30 mouse cellular contexts compared by ENCODE assay signal in the genomic region with DNA sequence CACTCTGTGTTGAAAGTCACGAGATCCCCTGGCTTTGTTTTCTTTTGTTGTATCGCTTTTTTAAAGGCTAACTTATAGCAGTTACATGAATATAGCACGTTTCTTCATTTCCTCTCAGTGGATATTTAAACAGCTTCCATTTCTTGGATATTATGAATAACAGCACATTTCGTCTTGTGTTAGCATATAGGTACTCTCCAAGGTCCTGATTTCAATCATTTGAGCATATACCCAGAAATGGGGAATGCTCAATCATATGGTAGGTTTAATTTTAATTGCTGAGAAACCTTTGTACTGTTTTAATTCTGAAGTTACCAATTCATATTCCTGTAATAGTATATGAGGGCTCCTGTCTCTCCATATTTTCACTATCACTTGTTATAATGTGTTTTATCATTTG. TPM values are rescaled to one million over a fixed set of nuclear protein-coding genes. Genes with fewer than 3 reads are reported as not detected.
A peak's percentile ranks its signal among the peaks of the same experiment; 100 is the strongest.
DNase-seq lines count a peak whose midpoint lies in the region; ATAC-seq and TF ChIP-seq lines count a peak whose summit lies in the region.
"Had no signal": no experiment of that assay in that cellular context is flagged by ENCODE, and none has a peak within 500 bp of the region (broad histone marks: within the 10 kb centered on the region; RNA-seq: fewer than 3 reads in every experiment).

No protein-coding gene starts in this region.

- no peak overlapping the region for H3K4me3 ChIP-seq in kidney, postnatal 0 days (replicated peaks; ENCODE audit: low read depth, low read length)
- H3K4me3 ChIP-seq: embryonic facial prominence, embryonic 15.5 days; forebrain, embryonic 12.5 days; forebrain, embryonic 15.5 days; heart, embryonic 12.5 days; heart, embryonic 15.5 days; hindbrain, embryonic 10.5 days; hindbrain, embryonic 13.5 days; intestine, embryonic 15.5 days had no signal

- 82% methylated on average over 4 of the region's 4 CpGs for WGBS in kidney, postnatal 0 days

- TF ChIP-seq CTCF in kidney, postnatal 0 days (IDR thresholded peaks at IDR 0.05; ENCODE audit: low read depth): no peak

- no peak for ATAC-seq in kidney, postnatal 0 days (replicated peaks; ENCODE audit: low FRiP score, low read depth)
- ATAC-seq: activated CD4-positive, CD25-positive, alpha-beta regulatory T cell, adult 4 months; CD4-positive, CD25-positive, alpha-beta regulatory T cell, adult 4 months; forebrain, embryonic 15.5 days; hindbrain, embryonic 16.5 days; intestine, embryonic 15.5 days had no signal

- no peaks in the 10 kb centered on the region for H3K9me3 ChIP-seq in kidney, postnatal 0 days (replicated peaks; ENCODE audit: low read length)
- H3K9me3 ChIP-seq: embryonic facial prominence, embryonic 15.5 days; forebrain, embryonic 12.5 days; forebrain, embryonic 15.5 days; heart, embryonic 12.5 days; heart, embryonic 15.5 days; hindbrain, embryonic 10.5 days; hindbrain, embryonic 13.5 days; intestine, embryonic 15.5 days had no signal

- H3K27me3 ChIP-seq in kidney, postnatal 0 days (ENCODE audit: insufficient read depth, low read length): no peaks in the 10 kb centered on the region
- H3K27me3 ChIP-seq: embryonic facial prominence, embryonic 15.5 days; forebrain, embryonic 12.5 days; forebrain, embryonic 15.5 days; heart, embryonic 12.5 days; heart, embryonic 15.5 days; hindbrain, embryonic 13.5 days; intestine, embryonic 15.5 days had no signal

- no peak overlapping the region for H3K9ac ChIP-seq in kidney, postnatal 0 days (ENCODE audit: low read depth, low read length)
- H3K9ac ChIP-seq: embryonic facial prominence, embryonic 15.5 days; forebrain, embryonic 12.5 days; forebrain, embryonic 15.5 days; heart, embryonic 12.5 days; heart, embryonic 15.5 days; hindbrain, embryonic 13.5 days; intestine, embryonic 15.5 days had no signal

- DNase-seq in embryo, embryonic 11 days: peak; percentile 41
- no peak for DNase-seq in embryo, embryonic 9.5 days (ENCODE audit: extremely low spot score)
- DNase-seq in kidney, postnatal 0 days (ENCODE audit: low spot score): peak; percentile 39
- DNase-seq in kidney, postnatal 4 days: no peak
- DNase-seq in 3T3-L1 (ENCODE audit: low read depth, low spot score) (peak; percentile 28), NIH3T3 (ENCODE audit: low read depth) (peak; percentile 36), MN1 (ENCODE audit: low spot score) (no peak)
- DNase-seq in urinary bladder, postnatal 14 days (ENCODE audit: low spot score): no peak
- DNase-seq: adrenal gland, postnatal 10 days; adrenal gland, postnatal 36 days; cerebellum, adult 18-20 months; cerebellum, adult 9-10 months; cerebellum, postnatal 14 days; gastrocnemius, postnatal 25 days; heart, adult 18-20 months; heart, postnatal 10 days; heart, postnatal 36 days; kidney, adult 11 months had no signal

- peaks cover 50% of the 10 kb centered on the region for H3K36me3 ChIP-seq in kidney, postnatal 0 days (ENCODE audit: insufficient read depth, low read length)

- H3K27ac ChIP-seq in kidney, postnatal 0 days: no peak overlapping the region
- H3K27ac ChIP-seq: embryonic facial prominence, embryonic 15.5 days; forebrain, embryonic 12.5 days; forebrain, embryonic 15.5 days; heart, embryonic 15.5 days; hindbrain, embryonic 10.5 days; hindbrain, embryonic 13.5 days; intestine, embryonic 15.5 days had no signal

- no peak overlapping the region for H3K4me2 ChIP-seq in kidney, postnatal 0 days (ENCODE audit: low read length)
- H3K4me2 ChIP-seq: embryonic facial prominence, embryonic 15.5 days; forebrain, embryonic 12.5 days; forebrain, embryonic 15.5 days; heart, embryonic 12.5 days; heart, embryonic 15.5 days; hindbrain, embryonic 13.5 days; intestine, embryonic 15.5 days had no signal

- no peaks in the 10 kb centered on the region for H3K4me1 ChIP-seq in kidney, postnatal 0 days (replicated peaks; ENCODE audit: insufficient read depth, low read length)
- H3K4me1 ChIP-seq: embryonic facial prominence, embryonic 15.5 days; forebrain, embryonic 12.5 days; forebrain, embryonic 15.5 days; heart, embryonic 12.5 days; heart, embryonic 15.5 days; hindbrain, embryonic 10.5 days; hindbrain, embryonic 13.5 days; intestine, embryonic 15.5 days had no signal

RNA-seq across cellular contexts. Expression of gene Lonp2, which starts 15.1 kb away (rescaled TPM):
- 67.7 and 67.9 TPM in 2 replicates for polyA plus RNA-seq in kidney, postnatal 0 days (2015; fragmentation: Nextera tagmentation; extraction: Ambion mirVana)

RNA-seq across cellular contexts. Expression of gene Abcc12, which starts 58.5 kb away (rescaled TPM):
- 0.04 TPM in 1 of 2 replicates, not detected in the other for polyA plus RNA-seq in kidney, postnatal 0 days (2015; fragmentation: Nextera tagmentation; extraction: Ambion mirVana)
- polyA plus RNA-seq: activated CD4-positive, CD25-positive, alpha-beta regulatory T cell, adult 4 months; C2C12; CD4-positive, CD25-positive, alpha-beta regulatory T cell, adult 4 months; forebrain, embryonic 12.5 days; heart, embryonic 12.5 days had no signal

Comparison
In these comparisons a context has a peak if more than half of its experiments do, and no peak if none do; other contexts are left out.
1. DNase-seq: peak in embryo, embryonic 11 days (single experiment), kidney, postnatal 0 days (single experiment), 3T3-L1 (single experiment) and NIH3T3 (single experiment); none in embryo, embryonic 9.5 days (single experiment), kidney, postnatal 4 days (0 of 2), urinary bladder, postnatal 14 days (single experiment) and MN1 (single experiment).